Mouse (Mus musculus): ENCODE measurements at regions not wholly inside any gene's neighbourhood (a gene's known extent, or its start where the extent isn't known, plus 50 kb on each side); places are given as distances from the start of the nearest gene placed in this dataset.
A peak's percentile ranks its signal among the peaks of the same experiment; 100 is the strongest.

DNA sequence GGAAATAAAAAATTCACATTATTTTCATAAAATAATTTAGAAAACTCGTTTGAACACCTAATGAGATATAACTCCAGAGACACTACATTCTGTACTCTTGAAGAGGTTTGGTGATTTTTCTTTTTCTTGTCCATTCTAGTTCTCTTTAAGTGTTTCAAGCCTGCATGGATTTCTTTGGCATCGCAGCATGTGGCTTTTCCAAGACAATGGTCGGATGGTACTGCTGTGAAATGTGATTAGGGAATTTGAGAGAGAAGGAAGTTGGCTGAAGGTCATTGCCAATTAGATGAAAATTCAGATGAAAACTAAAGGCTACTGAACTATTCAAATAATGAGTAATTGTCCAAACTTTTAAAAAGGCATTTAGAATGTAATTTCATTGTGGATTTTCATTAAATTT, 572.2 kb downstream of the Phex start:
- H3K27ac ChIP-seq (replicated peaks): no peak overlapping the region
- no peak overlapping the region for H3K9ac ChIP-seq
- H3K4me2 ChIP-seq: no peak overlapping the region
- WGBS: 44% methylated on average over 3 of the region's 3 CpGs
- H3K36me3 ChIP-seq: no peaks in the 10 kb centered on the region
- no peaks in the 10 kb centered on the region for H3K4me1 ChIP-seq (replicated peaks)
- H3K4me3 ChIP-seq: no peak overlapping the region
- ATAC-seq (ENCODE audit: low read depth): no peak
- no peaks in the 10 kb centered on the region for H3K9me3 ChIP-seq
- no peaks in the 10 kb centered on the region for H3K27me3 ChIP-seq

DNA sequence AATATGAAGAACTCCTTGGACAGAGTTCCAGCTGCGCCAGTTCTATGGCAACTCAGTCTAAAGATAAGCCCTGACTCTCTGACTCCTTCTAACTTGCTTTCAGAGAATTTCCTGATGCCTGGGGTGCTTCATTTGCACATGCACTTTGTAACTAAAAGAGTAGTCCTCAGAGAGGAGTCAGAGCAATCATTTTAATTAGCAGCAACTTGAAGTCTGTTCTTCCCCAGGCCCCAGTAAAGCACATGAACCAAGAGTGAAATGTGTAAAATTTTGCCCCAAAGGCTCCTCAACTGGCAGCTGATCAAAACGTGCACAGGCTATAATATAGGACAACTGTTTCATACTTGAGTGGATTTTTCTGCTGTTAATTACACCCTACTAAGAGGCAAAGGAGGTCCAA, 573.8 kb downstream of the Phex start:
- ATAC-seq (ENCODE audit: low read depth): no peak
- H3K27ac ChIP-seq (replicated peaks): no peak overlapping the region
- H3K27me3 ChIP-seq: no peaks in the 10 kb centered on the region

DNA sequence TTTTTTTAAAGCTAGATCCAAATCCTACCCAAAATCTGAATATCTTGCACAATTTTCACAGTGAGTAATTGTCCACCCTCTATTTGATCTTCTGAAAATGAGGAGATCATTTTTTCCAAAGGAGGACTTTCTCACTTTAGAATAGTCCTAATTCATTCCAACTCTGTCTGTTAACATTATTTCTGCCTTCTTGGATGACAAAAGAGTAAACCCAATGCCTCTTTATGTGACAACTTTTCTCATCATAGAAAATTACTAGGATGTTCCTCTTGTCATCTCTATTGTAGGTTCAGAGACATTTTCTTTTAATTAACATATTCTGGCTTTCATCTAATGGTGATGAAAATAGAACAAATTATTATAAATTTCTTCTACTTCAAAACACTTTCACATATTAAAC, 582.9 kb downstream of the Phex start:
- Histone ChIP-seq H3K9ac (no peak overlapping the region), H3K4me3 (no peak overlapping the region), H3K4me2 (no peak overlapping the region), H3K36me3 (no peaks in the 10 kb centered on the region), H3K4me1 (replicated peaks) (no peaks in the 10 kb centered on the region), H3K27me3 (no peaks in the 10 kb centered on the region), H3K27ac (replicated peaks) (no peak overlapping the region), H3K9me3 (no peaks in the 10 kb centered on the region)
- ATAC-seq (ENCODE audit: low read depth): no peak

More for the DNA sequence above, 573.8 kb downstream of the Phex start:
- Histone ChIP-seq H3K36me3 (no peaks in the 10 kb centered on the region), H3K4me2 (no peak overlapping the region), H3K9ac (no peak overlapping the region), H3K9me3 (no peaks in the 10 kb centered on the region), H3K4me1 (replicated peaks) (no peaks in the 10 kb centered on the region), H3K4me3 (no peak overlapping the region)
- WGBS: 41% methylated on average over 2 of the region's 2 CpGs

DNA sequence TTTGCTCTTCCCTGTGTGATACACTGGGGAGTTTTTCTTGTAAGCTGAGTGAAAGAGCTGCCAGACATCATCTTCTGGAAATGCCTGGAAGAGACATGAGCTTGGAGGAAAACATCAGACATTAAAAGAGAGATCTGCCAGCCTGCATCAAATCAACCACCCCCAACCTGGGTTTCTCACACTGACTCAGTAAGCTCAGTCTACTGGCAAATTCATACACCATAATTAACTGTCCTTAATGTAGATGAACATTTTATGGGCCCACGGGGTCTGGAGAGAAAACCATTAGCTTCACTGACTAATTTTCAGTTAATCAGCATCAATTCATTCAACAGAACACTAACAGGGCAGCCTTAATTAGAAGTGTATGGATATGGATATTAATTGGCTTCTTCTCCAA, 608.3 kb downstream of the Phex start:
- Histone ChIP-seq H3K27me3 (no peaks in the 10 kb centered on the region), H3K36me3 (no peaks in the 10 kb centered on the region), H3K4me3 (no peak overlapping the region), H3K4me1 (replicated peaks) (no peaks in the 10 kb centered on the region), H3K9me3 (no peaks in the 10 kb centered on the region), H3K9ac (no peak overlapping the region), H3K4me2 (no peak overlapping the region), H3K27ac (replicated peaks) (no peak overlapping the region)
- WGBS: 52% methylated on average over 1 of the region's 1 CpGs
- ATAC-seq (ENCODE audit: low read depth): peak; percentile 27; the same call in 1 of the 2 replicates

All from neural tube, embryonic 13.5 days (tissue).